Mouse (Mus musculus): ENCODE results near the gene Itga3.
A peak's percentile ranks its signal among the peaks of the same experiment; 100 is the strongest.

- TF ChIP-seq POLR2A (IDR thresholded peaks at IDR 0.05; ENCODE audit: control insufficient read depth, extremely low read depth, insufficient read depth, low read length, poor library complexity) (no peak), CTCF (IDR thresholded peaks at IDR 0.05; ENCODE audit: borderline replicate concordance, control insufficient read depth, extremely low read depth, insufficient read depth, low read length, poor library complexity) (peak; percentile 49; the same call in 1 of the 2 replicates)
These were observed 513 bp downstream of the Itga3 start for GRCm38 (mm10) chr11:95076041-95076535.

Data from thymus, adult 2 months (tissue).